Mouse (Mus musculus) adrenal gland, postnatal 4 days (tissue): ENCODE measurements around the gene Spon1. TPM values are rescaled to one million over a fixed set of nuclear protein-coding genes. Genes with fewer than 3 reads are reported as not detected.

Experiments
- DNase-seq, 2 experiments: peaks; one replicate each; pipeline ENCODE4 v3.0.0; 2021 to 2022; ENCODE audit warnings: low spot score in 2 of 2, mixed read lengths in 2 of 2
- total RNA-seq, 2 experiments: library from RNA; stranded (reverse); gene quantifications; 2 replicates each; pipeline ENCODE4 v1.2.3; 2021

Spon1 gene
- total RNA-seq, 2 experiments from 2014 or later, result 14.9 to 16.3 TPM

DNA sequence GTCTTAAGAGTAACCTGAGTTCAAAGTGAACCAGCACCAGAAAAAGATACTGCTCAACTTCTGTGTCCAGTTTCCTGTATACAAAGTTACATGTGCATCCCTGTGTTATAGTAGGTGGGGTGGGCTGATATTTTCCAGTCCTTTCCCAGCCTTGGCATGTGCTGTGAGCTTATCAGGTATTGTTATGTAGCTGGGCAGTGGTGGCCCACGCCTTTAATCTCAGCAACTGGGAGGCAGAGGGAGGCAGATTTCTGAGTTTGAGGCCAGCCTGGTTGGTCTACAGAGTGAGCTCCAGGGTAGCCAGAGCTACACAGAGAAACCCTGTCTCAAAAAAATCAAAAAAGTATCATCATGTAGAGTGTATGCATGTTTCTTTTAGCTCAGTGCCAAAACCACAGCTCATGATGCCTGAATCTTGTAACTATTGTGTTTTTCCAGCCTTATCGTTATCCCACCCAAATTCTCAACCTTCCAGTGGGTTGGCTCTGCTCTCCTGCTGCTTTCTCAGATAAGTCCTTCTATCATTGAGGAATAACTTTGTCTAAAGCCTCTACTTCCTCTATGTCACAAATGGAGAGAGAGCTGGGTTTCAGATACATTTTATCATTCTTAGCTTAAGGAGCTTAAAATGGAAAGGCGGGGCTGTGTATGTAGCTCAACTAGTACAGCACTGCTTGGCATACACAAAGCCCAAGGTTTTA, 137.5 kb downstream of the Spon1 start:
- no peak for DNase-seq

DNA sequence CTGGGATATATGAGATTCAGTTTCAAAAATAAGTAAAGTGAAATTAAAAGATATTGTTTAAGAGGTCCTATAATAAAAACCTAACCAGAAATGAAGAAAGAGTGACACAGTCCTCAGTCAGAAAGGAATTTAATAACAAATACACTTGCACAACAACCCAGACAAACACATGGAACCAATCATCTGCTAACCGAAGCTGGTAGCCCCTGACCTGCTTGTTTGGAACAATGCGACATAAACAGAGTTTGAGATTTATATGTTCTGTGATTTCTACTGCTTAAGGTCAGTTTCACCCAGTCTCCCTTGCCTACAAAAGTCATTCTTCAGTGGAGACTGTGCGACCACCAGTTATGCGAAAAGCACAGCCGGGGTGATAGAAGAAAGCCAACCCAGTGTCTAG, 138.1 kb downstream of the Spon1 start:
- DNase-seq, result no peak

DNA sequence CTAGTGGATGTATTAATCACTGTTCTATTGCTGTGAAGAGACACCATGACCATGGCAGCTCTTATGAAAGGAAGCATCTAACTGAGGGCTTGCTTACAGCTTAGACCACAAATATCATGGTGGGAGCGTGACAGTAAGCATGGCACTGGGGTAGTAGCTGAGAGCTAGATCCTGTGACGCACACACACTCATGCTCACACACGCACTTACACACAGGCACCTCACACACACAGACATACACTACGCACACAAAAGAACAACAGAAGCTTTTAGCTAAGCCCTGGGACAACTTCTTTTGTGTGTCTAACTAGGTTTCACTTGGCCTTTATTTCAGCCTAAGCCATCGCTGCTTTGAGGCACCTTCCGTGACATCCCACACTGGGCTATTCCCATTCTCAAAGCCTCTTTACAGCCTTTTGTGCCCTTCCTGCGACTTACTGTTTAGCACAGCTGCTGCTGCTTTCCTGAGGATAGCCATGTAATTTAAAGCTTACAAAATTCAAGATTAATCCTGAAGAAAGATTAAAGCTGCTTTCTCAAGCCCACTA, 138.6 kb downstream of the Spon1 start:
- no peak for DNase-seq

DNA sequence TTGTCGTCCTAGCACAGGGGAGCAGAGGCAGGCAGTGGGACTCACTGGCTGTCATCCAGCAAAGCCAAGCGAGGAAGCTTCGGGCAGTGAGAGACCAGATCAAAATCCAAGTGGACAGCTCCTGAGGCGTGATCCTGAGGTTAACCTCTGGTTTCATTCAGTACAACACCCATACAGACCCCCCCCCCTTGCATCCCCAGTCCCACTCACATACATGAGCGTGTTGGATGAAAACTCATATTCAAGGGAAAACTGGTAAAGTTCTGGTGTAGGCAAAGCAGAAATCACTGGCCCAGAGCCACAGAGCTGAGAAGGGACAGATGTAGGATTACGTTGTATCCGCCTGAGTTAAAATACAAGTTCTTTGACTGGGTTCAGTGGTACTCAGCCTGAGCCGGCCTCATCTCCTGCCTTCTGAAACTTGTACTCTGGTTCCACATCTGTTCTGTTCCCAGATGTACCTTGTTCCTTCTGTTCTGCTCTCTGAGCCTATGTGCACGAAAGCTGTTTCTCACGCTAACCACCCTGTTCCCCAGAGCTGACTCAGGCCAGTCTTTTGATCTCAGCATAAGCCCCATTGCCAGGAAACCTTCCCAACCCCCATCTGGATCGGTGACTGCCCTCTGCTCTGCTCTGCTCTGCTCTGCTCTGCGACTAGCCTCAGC, 143.5 kb downstream of the Spon1 start:
- DNase-seq, result no peak

DNA sequence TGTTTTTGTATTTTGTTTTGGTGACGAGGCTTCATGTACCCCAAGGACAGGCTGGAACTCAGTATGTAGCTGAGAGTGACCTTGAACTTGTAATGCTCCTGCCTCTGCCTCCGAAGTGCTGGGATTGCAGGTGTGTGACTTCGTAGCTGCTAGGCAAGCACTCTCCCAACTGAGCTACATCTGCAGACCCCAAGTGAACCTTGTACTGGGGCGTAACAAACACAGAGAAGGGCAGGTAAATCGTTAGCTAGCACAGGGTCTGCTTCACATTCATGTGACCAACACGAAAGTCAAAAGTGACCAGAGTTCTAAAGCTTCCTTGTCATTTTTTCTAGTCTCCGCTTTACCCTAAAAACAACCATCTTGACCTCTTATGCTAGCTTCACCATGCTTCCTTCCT, 145.1 kb downstream of the Spon1 start:
- DNase-seq, result no peak

DNA sequence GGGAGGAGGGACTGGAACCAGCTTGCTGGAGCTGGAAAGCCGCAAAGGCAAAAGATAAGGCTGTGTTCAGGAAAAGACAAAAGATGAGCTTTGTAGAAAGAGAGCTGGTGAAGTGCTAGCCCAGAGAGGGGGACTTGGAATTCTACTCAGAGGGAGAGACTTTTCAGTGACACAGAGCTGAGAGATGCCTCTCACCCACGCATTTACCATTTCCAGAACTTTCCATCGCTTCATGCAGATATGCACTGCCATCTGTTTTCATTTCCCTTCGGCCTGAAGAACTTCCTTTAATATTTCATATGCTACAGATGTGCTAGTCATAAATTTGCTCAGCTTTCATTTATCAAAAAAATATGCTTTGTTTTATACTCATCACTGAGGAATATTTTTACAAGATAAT, 150.1 kb downstream of the Spon1 start:
- no peak for DNase-seq

DNA sequence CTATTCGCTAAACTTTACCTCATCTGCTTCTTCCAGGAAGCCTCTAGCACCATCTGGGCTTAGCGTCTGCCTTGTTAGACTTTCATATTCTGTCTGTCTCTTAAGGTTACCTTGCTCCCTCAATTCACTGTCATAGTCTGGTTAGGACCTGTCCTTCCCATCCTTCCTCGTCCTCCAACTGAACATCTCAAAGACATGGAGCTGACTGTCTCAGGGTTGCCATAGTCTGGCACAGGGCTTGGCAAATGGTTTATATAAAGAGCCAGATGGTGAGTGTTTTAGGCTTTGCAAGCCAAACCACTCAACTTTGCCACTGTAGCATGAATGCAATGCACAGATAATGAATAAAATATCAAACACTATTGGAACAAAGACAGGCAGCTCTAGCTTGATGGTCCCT, 153.1 kb downstream of the Spon1 start:
- DNase-seq, result no peak

DNA sequence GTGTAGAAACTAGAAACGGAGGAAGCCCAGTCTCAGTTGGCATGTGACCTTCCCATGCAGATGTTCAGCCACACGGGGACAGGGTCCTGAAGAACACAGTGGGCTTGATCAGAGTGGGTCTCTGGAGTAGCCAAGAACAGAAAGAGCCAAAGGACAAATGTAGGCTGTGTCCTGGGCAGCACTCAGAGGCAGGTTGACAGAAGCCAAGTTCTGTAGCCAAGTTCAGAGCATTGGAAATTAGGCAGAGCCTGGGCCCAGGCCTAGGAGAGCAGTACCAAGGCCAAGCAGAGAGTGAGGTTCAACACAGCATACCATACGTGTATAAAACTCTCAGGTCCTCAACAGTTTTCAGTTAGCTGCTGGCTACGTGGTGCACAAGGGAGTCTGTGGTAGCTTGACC, 153.7 kb downstream of the Spon1 start:
- no peak for DNase-seq

DNA sequence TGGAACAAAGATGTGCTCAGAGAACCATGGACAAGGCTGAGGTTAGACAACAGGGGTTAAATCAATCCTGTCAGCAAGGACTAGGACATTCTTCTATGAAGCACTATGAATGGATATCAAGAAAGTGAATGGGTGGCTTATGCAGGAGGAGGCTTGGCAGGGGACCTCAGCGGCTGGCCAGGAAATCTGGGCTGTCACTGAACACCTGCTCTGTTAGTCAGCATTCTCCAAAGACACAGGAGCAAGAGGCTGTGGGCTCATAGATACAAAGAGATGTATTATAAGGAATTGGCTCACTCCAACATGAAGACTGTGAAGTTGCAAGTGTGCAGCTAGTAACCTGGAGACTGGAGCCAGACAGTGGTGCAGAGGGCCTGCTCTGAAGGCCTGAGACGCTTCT, 154.3 kb downstream of the Spon1 start:
- no peak for DNase-seq

DNA sequence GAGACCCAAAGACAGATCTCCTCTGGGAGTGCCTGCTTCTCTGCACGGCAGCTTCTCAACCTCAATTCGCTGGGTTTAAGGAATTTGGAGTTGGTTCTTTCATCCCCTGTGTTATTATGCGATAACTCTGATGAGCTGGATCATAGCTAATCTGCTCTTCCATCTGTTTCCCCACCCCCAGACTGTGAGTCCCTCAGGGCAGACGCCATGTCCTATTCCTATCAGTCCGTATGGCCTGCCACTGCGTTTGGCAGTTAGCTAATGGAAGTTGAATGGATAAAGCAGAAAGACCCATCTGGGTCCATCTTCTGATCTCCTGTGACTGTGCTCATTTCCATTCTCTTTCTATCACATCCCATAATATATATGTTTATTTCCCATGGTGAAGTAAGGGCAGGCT, 158.8 kb downstream of the Spon1 start:
- DNase-seq, result no peak

DNA sequence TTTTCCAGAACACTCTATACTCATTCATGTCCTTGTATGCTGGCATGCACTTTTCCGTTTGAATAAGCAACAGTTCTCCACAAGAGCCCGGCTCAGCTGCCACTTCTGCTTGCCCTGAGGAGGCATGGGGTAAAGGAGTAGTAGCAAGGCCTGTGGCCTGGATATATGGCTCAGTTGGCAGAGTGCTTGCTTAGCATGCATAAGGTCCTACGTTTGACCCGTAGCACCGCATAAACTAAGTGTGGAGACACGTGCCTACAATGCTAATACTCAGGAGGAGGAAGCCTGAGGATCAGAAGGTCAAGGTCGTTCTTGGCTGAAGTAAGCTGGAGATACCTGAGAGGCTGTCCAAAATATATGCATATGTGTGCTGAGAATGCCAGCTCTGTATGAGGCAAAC, 185.1 kb downstream of the Spon1 start:
- DNase-seq, result no peak

DNA sequence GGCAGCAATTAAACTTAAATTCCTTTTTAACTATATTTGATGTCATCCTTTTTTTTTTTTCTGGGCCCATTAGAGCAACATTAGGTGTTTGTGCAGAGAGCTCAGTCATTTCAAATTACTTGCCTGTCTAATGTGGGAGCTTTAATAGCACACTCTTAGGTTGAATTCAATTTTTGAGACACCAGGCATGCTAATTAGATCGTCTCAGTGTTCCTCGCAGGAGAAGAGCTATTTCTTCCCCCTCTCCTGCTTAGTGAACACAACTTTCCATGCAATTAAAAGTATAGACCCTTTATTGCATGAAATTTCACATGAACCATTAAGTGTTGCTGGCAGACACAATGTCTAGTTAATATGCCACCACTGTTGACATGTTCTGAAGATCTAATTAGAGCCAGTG, 189.6 kb downstream of the Spon1 start:
- no peak for DNase-seq

DNA sequence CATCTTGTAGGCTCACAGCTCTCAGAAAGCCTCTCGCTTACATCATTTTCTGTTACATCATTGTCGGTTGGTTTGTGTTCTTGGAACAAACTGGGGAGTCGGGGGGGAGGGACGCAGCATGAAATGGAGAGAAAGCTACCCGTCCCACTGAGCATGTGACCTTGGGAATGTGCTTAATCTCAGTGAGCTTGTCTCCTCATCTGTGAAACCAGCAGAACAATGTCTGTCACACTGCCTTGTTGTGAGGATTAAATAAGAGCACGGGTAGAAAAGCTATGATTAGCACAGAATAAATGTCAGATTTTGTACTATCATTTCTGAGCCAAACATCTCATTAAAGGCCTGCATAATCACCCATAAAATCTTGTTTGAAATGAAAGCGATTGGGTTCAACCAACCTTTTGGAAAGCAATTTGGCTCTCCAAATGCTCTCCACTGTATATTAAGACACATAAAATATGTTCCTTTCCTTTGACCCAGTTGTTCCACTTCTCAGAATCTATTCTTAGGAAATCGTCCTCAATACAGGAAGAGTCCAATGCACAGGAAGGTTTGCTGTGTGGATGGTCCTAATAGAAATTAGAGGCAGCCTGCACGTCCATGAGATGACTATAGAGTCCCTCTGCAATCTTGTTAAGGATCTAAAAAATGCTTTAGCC, 195.2 kb downstream of the Spon1 start:
- no peak for DNase-seq

DNA sequence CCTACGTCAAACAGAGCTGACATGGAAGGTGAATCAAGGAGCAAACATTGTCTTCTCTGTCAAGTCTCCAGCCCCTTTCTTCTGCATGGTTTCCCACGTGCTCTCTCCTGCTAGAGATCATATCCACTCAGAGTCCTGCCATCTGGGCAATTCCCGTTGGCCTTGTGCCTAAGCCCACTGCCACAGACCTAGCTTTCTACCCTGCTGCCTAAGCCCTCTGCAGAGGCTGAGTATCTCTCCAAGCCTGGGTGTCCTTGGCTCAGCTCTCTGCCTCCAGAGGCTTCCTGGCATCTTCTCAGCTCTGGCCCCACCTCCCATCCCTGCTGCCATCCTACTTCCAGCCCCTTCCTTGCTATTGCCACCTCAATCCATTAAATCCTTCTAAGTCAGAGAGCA, 195.7 kb downstream of the Spon1 start:
- no peak for DNase-seq

DNA sequence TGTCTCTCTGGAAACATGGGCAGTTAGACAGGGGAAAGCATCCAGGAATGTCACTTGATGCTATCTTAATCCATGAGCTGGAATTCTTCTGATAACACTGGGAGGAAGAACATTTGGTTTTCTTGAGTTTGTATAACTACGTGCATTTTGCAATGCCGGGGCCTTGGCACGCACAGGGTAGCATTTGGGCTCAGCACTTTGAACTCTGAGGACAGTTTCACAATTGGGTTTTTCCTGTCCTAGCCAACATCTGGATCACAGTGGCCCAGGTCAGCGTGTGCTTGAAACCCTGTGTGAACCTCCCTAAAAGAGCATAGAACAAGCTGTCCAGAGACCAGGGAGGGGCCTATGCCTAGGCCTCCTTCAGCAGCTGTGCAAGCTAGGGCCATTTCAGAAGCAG, 196.3 kb downstream of the Spon1 start:
- DNase-seq, result no peak

DNA sequence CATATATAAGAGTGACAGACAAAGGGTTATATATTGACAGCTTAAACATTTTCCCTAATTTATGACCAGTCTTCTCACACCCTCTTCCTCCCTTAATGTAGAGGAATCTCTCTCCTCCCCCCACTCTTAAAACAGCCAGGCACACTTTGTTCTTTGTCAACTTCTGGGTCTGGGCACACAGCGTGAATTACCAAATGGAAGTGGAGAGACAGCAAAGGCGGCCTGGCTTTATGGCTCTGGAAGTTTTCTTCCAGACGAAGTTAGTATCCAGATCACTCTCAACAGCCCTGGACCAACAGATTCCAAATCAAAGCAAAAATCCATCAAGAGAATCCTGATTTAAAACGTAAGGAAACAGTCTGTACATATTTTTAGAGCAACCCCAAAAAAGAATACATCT, 198.0 kb downstream of the Spon1 start:
- DNase-seq, result no peak

DNA sequence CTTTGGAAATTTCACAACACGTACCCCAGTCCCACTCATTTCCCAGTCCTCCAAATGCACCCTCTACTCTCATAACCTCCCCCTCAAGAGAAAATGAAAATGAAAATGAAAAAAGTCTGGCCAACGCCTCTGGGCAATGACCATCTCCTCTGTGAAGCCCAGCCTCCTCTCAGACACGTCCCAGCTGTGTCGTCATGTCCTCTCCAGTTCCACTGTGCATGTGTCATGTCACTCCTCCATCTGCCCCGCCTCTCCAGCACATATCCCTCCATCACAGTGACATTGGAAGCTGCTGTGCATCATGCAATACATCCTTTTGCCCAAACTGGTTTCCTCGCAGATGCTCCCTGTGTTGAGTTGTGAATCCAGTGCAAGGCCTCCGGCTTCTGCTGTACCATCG, 199.8 kb downstream of the Spon1 start:
- no peak for DNase-seq

DNA sequence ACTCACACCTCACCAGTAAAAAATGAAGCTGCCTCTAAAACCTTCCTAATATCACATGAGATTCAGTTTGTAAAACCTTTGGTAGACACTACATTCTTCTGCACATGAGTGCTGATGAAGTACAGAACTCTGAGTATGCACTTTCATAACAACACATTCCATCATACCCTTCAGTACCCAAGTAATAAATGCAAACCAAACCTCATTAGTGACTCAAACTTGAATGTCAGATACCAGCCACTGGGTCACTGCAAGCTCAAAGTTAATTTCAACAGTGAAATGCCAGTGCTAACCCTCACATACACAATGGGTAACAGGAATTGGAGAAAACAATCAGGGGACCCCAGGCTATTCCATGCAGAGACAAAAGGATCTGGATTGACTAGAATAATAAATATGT, 203.4 kb downstream of the Spon1 start:
- DNase-seq, result no peak

DNA sequence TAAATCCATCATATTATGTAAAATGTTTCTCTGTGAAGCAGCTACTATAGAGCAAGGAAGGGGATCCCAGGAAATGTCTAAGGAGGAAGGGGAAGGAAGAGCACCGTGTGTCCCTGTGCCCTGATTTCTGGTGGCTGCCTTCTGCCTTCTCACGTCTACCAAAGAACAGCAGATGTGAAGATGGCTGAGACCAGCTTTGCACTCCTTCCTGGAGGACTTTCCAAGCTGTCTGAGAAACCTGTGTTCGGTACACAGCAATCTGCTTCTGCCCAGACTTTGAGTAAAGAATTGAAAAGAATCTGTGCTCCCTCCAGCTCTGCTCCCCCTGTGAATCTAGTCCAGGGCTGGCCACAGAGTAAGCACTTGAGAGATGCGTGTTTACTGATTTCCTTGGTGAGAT, 206.7 kb downstream of the Spon1 start:
- DNase-seq, result no peak

DNA sequence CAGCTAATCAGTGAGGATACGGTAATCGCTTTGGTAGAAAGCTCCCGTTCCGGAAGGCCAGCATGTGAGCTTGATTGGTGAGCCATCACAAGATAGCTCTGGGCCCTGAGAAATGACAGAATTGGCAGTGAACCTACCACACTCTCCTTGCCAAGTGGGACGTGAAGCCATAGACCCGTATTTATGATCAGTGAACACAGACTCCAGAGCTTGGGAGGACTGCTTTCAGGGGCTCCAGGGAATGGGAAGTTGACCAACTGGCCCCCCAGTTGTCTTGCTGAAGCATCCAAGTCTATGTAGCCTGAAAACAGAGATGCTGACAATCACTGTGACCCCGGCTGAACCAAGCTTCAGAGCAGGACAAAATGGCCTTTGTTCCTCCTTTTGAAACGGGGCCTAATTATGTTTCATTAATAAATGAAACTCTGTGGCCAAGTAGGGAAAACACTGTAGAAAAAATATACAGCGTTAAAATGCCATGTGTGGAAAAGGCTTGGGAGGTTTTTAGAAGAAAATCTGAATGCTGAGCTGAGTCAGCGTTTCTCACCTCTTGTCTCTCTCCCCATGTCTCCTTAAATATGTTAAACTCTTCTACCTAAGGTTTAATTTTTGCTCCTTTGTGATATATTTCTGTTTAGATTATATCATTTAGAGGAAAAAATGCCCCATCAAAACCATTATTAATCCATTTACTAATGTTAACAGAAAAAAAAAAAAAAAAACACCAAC, 220.8 kb downstream of the Spon1 start:
- no peak for DNase-seq

DNA sequence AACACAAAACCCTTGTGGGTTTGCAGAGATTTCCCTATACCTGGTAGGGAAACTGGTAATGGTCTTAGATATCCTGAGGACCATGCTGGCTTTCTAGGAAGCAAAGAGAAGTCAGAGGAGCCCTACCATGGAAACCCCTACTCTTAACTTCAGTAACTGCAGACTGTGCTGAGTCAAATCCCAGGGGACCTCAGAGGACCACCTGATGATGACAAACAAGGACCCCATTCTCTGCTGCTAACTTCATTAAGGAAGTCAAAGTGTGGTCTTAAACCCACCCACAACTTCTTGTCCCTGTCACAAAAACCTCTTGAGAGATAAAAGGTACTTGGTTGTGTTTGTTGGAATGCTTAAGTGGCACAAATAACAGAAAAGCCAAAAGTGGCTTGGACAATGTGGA, 222.4 kb downstream of the Spon1 start:
- no peak for DNase-seq
